Mouse (Mus musculus): ENCODE data around the gene Uroc1. TPM values are rescaled to one million over a fixed set of nuclear protein-coding genes. Genes with fewer than 3 reads are reported as not detected.
A peak's percentile ranks its signal among the peaks of the same experiment; 100 is the strongest.

Uroc1 gene
- polyA plus RNA-seq (2012; ENCODE audit: insufficient read depth, low replicate concordance), result not detected in 2 replicates

DNA sequence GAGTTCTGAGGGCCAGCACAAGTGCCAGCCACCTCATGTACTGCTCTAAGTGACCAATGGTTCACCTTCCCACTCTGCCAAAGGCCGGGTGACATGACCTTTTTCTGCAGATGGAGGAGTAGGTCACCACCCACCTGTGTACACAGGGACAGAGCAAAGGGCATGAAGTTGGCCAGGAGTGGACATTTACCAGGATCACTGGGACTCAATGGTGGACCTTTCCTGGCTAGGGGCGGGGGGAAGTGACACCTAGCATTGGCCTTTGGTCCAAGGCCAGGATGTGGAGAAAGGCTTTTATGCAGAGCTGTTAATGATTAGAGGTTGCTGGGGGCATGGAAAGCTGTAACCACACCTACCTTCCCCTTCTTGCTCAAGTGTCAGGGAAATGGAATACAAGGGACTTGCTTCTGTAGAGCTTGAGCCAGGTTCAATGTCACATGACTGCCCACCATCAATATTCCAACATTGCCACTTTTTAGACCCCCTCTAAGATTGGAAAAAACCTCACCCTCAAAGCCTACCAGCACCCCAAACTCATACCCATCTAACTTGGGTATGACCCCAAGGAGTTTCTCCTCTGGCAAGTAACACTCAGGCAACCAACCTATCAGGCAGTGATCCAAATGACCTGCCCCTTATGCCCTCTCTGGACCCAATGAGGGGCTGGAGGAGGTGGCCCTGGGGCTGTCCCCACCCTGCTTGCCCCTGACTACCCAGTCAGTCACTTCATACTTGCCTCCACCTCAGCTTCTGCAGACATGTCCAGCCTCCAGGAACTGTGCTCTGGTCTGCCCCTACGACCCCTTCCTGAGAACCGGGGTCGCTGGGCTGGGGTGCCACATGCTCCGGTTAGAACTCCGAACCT is at the start of gene Uroc1:
TSS of gene Uroc1 (plus strand) at position 724 of the 865 bp plus-strand sequence.
- Histone ChIP-seq H3K4me1 (peaks cover 8% of the 10 kb centered on the region; the same call in 1 of the 2 replicates), H3K4me3 (replicated peaks) (no peak within 1 kb of the TSS), H3K27me3 (replicated peaks) (peaks cover 40% of the 10 kb centered on the region), H3K9me3 (no peaks in the 10 kb centered on the region), H3K36me3 (replicated peaks; ENCODE audit: low read length) (no peaks in the 10 kb centered on the region)
- no peak for TF ChIP-seq FLI1 (IDR thresholded peaks at IDR 0.05; ENCODE audit: low read length)
- no peak for TF ChIP-seq GATA1 (IDR thresholded peaks at IDR 0.05; ENCODE audit: borderline replicate concordance, low read length)

DNA sequence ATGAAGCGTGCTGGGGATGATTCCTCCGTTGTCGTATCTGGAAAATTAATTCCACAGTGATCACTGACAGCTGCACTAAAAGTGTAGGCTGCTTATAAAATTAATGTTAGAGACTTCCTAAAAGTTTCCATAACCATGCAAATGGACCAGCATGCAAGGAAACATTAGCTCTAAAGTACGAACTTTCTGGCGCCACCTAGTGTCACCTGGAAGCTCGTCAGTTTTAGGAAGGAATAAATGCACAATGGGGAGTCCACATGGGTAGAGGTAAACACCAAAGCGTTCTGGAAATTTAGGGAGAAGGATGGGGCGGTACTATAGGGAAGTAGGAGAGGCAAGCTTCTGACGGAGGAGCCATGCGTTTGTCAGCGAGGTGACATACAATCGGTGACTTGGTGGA is 44.8 kb upstream of the Uroc1 start:
- Histone ChIP-seq H3K9me3 (peaks cover 19% of the 10 kb centered on the region), H3K27me3 (replicated peaks) (no peaks in the 10 kb centered on the region), H3K4me1 (no peaks in the 10 kb centered on the region), H3K4me3 (replicated peaks) (no peak overlapping the region), H3K36me3 (replicated peaks; ENCODE audit: low read length) (no peaks in the 10 kb centered on the region)
- TF ChIP-seq GATA1 (IDR thresholded peaks at IDR 0.05; ENCODE audit: borderline replicate concordance, low read length), result no peak

DNA sequence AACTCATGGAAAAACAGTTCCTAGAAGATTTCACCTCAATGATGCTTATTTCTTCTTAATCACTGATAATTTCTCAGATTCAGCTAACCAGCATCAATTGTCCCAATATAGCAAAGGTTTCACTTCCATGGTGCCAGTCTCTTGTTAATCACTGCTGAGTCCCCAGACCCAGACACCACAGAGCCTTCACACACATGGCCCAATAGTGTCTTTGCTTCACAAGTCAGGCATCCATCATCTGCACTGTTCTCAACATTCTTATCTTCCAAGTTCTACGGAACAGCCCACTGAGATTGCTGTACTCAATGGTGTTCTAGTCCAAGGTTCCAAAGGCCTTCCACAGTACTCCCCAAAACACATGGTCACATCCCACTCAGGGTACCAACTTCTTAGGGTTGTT is 32.2 kb upstream of the Uroc1 start, which contains the start of gene BC048671:
TSS of gene BC048671 (plus strand) at position 301 of the 400 bp plus-strand sequence.
- Histone ChIP-seq H3K4me1 (no peaks in the 10 kb centered on the region), H3K36me3 (replicated peaks; ENCODE audit: low read length) (no peaks in the 10 kb centered on the region), H3K9me3 (peaks cover 6% of the 10 kb centered on the region), H3K4me3 (replicated peaks) (no peak within 1 kb of the TSS), H3K27me3 (replicated peaks) (no peaks in the 10 kb centered on the region)
- TF ChIP-seq FLI1 (IDR thresholded peaks at IDR 0.05; ENCODE audit: low read length), result no peak

DNA sequence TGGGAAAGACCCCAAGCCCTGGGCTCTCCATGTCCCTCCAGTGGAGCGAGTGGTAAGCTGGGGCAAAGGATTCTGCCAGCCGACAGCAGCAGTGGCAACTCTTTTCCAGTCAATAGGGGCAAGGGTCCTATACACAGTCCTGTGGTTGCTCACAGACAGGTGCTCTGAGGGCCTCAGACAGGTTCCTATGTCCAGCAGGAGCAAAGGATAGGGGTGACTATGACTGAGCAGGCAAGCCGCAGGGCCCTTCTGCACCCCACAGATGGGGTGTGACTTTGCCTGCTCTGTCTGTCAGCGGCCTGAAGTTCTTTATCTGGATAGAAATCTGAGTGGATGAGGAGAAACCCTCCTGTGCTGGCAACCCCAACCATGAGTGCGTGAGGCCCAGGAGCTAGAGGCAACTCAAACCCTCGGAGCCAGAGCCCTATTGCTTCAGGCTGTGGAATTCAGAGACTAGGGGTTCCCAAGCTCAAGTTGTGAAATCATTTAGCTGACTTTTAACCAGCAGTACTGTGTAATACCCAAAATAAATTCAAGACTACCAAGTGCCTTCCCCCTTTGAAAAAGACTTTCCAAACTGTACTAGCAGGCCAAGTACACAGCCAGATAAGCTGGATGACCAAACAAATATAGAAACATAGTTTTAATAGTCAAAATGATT is 26.6 kb upstream of the Uroc1 start:
- Histone ChIP-seq H3K27me3 (replicated peaks) (peaks cover 12% of the 10 kb centered on the region), H3K4me1 (no peaks in the 10 kb centered on the region; the same call in 1 of the 2 replicates), H3K36me3 (replicated peaks; ENCODE audit: low read length) (no peaks in the 10 kb centered on the region), H3K4me3 (replicated peaks) (no peak overlapping the region), H3K9me3 (peaks cover 14% of the 10 kb centered on the region)
- TF ChIP-seq FLI1 (IDR thresholded peaks at IDR 0.05; ENCODE audit: low read length) (no peak), GATA1 (IDR thresholded peaks at IDR 0.05; ENCODE audit: borderline replicate concordance, low read length) (no peak)

DNA sequence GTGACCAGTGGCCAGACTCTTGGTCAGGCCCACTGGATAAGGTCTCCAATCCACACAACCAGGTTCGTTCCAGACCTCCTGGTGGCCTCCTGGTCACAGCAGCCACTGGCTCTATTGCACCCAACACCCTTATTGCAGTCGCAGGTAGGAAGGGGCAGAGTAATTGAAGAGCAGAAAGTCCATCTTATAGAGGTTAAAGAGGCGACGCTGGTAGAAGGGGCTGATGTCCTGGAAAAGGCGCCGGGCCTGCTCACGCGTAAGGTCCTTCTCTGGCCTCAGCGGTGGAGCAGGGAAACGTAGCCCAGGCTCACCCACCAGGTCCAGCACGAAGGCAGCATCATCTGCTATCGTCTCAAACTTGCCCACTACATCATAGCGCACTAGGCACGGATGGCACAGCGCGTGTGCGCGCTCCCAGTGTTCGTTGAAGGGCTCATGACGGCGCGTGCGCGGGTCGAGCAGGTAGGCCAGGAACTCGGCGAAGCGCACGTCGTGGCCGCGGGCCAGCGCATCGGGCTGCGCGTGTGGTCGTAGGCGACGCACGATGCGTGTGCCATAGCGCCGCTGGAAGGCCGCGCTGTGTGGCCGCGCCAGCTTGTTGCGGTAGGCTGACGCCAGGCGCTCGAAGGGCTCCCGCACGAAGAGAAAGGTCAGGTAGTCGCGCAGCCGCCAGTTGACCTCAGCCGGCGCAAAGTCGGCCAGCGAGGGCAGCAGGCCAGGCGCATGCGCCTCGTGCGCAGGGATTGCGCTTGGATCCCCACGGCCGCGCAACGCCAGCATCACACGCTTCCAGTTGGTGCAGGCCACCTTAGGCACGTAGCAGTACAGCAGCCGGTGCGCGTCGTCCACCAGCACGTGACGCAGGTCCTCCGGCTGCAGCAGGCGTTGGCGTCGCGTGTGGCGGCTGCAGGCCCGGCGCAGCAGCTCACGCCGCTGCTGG is 24.0 kb upstream of the Uroc1 start:
- peaks cover 12% of the 10 kb centered on the region for H3K27me3 ChIP-seq (replicated peaks)
- no peaks in the 10 kb centered on the region for H3K36me3 ChIP-seq (replicated peaks; ENCODE audit: low read length)
- no peak for TF ChIP-seq FLI1 (IDR thresholded peaks at IDR 0.05; ENCODE audit: low read length)
- no peak for TF ChIP-seq GATA1 (IDR thresholded peaks at IDR 0.05; ENCODE audit: borderline replicate concordance, low read length)
- peak overlapping the region; percentile 56 for H3K4me3 ChIP-seq (replicated peaks)
- no peaks in the 10 kb centered on the region; the same call in 1 of the 2 replicates for H3K4me1 ChIP-seq
- H3K9me3 ChIP-seq, result peaks cover 17% of the 10 kb centered on the region

- Histone ChIP-seq H3K36me3 (replicated peaks; ENCODE audit: low read length) (no peaks in the 10 kb centered on the region), H3K4me1 (no peaks in the 10 kb centered on the region), H3K27me3 (replicated peaks) (peaks cover 12% of the 10 kb centered on the region), H3K4me3 (replicated peaks) (no peak overlapping the region), H3K9me3 (peaks cover 8% of the 10 kb centered on the region; the same call in 1 of the 2 replicates)
- TF ChIP-seq GATA1 (IDR thresholded peaks at IDR 0.05; ENCODE audit: borderline replicate concordance, low read length) (no peak), FLI1 (IDR thresholded peaks at IDR 0.05; ENCODE audit: low read length) (no peak)
These were observed 17.1 kb upstream of the Uroc1 start for GRCm38 (mm10) chr6:90315961-90316360.

DNA sequence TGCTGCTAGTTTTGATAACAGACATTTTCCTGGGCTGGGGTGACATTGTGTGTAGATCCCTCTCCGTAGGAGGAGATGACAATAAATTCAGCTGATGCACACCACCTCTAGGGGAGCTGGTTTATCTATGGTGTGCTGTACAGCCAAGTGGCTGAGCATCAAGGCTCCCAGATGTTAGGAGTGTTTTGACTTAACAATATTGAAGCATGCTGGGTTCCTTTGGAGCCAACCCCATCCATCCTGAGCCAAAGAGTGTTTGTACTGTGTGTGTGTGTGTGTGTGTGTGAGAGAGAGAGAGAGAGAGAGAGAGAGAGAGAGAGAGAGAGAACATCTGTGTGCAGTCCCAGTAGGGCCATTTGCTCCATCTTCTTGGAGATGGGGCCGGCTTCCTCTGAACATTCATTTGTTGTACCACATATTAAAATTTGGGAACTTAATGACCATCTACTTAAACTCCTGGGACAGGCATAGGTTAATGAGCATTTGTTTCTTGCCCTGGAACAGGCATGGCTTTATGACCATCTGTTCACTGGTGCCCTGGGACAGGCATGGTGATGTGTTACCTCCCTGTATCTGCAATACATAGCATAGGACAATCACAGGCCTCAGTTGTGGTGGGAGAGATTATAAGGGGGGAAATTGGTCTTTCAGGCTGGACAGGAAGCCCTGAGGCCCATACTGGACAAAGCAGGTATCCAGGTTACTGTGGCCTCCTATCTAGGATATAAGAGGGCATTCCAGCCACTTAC is 15.4 kb upstream of the Uroc1 start:
- no peak overlapping the region for H3K4me3 ChIP-seq (replicated peaks)
- no peaks in the 10 kb centered on the region for H3K36me3 ChIP-seq (replicated peaks; ENCODE audit: low read length)
- peaks cover 18% of the 10 kb centered on the region for H3K27me3 ChIP-seq (replicated peaks)
- H3K4me1 ChIP-seq, result no peaks in the 10 kb centered on the region
- H3K9me3 ChIP-seq, result peaks cover 5% of the 10 kb centered on the region; the same call in 1 of the 2 replicates
- no peak for TF ChIP-seq GATA1 (IDR thresholded peaks at IDR 0.05; ENCODE audit: borderline replicate concordance, low read length)

DNA sequence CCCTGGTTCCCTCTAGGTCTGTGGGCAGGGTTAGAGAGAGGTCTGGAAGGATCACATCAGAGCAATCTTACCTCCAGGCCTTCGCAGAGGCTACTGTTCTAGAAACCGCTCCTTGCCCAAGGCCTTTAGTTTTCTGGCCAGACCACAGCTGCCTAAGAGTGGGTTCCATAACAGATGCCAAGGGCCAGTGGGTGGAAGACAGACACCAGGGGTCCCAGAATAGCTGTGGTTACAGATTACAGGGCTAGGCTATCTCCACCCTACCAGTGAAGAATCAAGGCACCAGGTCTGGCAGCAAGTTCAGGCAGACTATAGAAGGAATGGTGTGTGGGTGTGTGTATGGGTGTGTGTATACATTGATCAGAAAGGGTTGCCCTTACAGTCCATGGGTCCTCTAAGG is 14.1 kb upstream of the Uroc1 start:
- Histone ChIP-seq H3K9me3 (peaks cover 5% of the 10 kb centered on the region; the same call in 1 of the 2 replicates), H3K4me3 (replicated peaks) (no peak overlapping the region), H3K36me3 (replicated peaks; ENCODE audit: low read length) (no peaks in the 10 kb centered on the region), H3K4me1 (no peaks in the 10 kb centered on the region), H3K27me3 (replicated peaks) (peaks cover 25% of the 10 kb centered on the region)
- TF ChIP-seq GATA1 (IDR thresholded peaks at IDR 0.05; ENCODE audit: borderline replicate concordance, low read length), result no peak
- TF ChIP-seq FLI1 (IDR thresholded peaks at IDR 0.05; ENCODE audit: low read length), result no peak

Measured in megakaryocyte, embryonic 14.5 days (primary cell).